Mouse (Mus musculus) lung, postnatal 0 days (tissue): ENCODE results near the gene Oxsr1.

Experiments used
- CTCF ChIP-seq: IDR thresholded peaks from 2 replicates; pipeline ENCODE4 v1.5.1; 2016; ENCODE audit warnings: antibody characterized with exemption, mild to moderate bottlenecking
- EP300 ChIP-seq: IDR thresholded peaks from 2 replicates; pipeline ENCODE4 v1.6.1; 2016; ENCODE audit warnings: antibody characterized with exemption, mild to moderate bottlenecking, control low read depth

GRCm38 (mm10) chr9:119241169-119241865 lies 80.9 kb downstream of the Oxsr1 start:
- TF ChIP-seq CTCF (no peak), EP300 (no peak)
